Mouse (Mus musculus): ENCODE measurements around the gene Atf6. TPM values are rescaled to one million over a fixed set of nuclear protein-coding genes. Genes with fewer than 3 reads are reported as not detected.

The Atf6 gene
- polyA plus RNA-seq, 1 experiment from 2014 or later: 7.5 TPM

DNA sequence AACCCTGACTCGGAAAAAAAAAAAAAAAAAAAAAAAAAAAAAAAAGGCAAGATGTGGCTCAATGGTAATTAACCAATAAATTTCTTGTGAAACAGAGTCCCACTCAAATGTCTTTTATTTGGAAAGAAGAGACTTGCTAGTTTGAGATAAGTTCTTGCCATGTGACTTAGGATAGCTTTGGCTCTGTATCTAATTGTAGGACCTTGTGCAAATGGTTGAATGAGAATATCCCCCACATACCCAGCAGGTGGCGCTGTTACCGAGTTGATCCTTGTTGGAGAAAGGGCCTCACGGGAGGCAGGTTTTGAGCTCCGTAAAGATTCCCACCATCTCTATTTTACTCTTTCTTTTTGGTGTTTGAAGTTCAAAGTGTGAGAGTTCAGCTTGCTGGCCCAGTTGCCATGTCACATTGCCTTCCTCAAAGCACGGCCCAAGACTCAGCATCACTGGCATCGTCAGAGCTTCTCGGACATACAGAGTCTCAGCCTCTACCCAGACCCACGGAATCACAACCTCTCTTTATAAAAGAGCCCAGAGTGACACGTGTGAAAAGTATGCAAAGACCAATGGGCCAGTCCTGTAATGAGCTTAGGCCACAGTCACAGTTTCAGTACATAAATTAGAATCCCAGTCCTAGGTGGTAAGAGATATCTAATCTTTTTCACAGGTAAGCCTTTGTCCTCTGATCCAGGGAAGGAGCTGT lies 34.1 kb upstream of the Atf6 start:
- ATAC-seq (peak; percentile 70), DNase-seq (ENCODE audit: low spot score) (peak; percentile 87)
- no peaks in the 10 kb centered on the region for H3K9me3 ChIP-seq (replicated peaks; ENCODE audit: control insufficient read depth, low read length)
- peak overlapping the region; percentile 25; the same call in 1 of the 2 replicates for H3K4me2 ChIP-seq (ENCODE audit: low read length)
- H3K4me1 ChIP-seq (ENCODE audit: control insufficient read depth, insufficient read depth, low read length): no peaks in the 10 kb centered on the region
- whole genome bisulfite sequencing: 34% methylated on average over 10 of the region's 10 CpGs
- no peaks in the 10 kb centered on the region for H3K36me3 ChIP-seq (ENCODE audit: control insufficient read depth, insufficient read depth, low read length)
- H3K9ac ChIP-seq (ENCODE audit: low read length): no peak overlapping the region
- H3K4me3 ChIP-seq (ENCODE audit: low read depth, low read length): no peak overlapping the region
- H3K27me3 ChIP-seq (replicated peaks; ENCODE audit: control insufficient read depth, insufficient read depth, low read length): peaks cover 13% of the 10 kb centered on the region; the same call in 1 of the 2 replicates
- H3K27ac ChIP-seq (ENCODE audit: low read depth, low read length): no peak overlapping the region

DNA sequence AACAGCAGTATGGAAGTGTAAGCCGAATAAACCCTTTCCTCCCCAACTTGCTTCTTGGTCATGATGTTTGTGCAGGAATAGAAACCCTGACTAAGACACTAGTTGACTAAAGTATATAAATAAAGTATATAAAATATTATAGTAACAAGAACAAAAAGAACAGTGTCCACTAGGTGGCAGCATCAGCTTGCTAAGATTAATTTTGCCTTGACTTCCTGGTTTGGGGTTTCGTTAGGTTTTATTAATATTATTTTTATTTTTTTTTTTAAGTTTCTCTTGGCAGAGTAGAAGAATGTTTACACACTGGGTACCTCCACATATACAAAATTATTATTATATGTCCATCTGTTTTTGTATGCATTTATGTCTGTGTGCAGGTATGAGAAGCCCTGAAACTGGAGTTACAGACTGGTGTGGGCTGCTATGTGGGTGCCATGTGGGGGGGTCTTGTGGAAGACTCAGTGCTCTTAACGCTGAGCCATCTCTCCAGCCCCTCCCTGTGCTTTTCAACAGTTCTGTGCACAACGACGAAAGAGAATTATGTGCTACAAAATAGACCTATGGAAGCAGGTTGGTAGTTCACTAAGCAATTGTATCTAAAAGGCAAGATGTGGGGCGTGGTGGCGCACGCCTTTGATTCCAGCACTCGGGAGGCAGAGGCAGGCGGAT lies 33.4 kb upstream of the Atf6 start:
- Histone ChIP-seq H3K9ac (ENCODE audit: low read length) (no peak overlapping the region), H3K4me2 (ENCODE audit: low read length) (no peak overlapping the region), H3K36me3 (ENCODE audit: control insufficient read depth, insufficient read depth, low read length) (no peaks in the 10 kb centered on the region), H3K4me3 (ENCODE audit: low read depth, low read length) (no peak overlapping the region), H3K4me1 (ENCODE audit: control insufficient read depth, insufficient read depth, low read length) (no peaks in the 10 kb centered on the region), H3K27ac (ENCODE audit: low read depth, low read length) (no peak overlapping the region), H3K27me3 (replicated peaks; ENCODE audit: control insufficient read depth, insufficient read depth, low read length) (0 out of 2 replicates have a peak, but pooled peaks cover 8% of the 10 kb centered on the region), H3K9me3 (replicated peaks; ENCODE audit: control insufficient read depth, low read length) (no peaks in the 10 kb centered on the region)
- ATAC-seq (peak; percentile 34; the same call in 1 of the 2 replicates), DNase-seq (ENCODE audit: low spot score) (peak; percentile 82)
- 37% methylated on average over 10 of the region's 10 CpGs for WGBS

DNA sequence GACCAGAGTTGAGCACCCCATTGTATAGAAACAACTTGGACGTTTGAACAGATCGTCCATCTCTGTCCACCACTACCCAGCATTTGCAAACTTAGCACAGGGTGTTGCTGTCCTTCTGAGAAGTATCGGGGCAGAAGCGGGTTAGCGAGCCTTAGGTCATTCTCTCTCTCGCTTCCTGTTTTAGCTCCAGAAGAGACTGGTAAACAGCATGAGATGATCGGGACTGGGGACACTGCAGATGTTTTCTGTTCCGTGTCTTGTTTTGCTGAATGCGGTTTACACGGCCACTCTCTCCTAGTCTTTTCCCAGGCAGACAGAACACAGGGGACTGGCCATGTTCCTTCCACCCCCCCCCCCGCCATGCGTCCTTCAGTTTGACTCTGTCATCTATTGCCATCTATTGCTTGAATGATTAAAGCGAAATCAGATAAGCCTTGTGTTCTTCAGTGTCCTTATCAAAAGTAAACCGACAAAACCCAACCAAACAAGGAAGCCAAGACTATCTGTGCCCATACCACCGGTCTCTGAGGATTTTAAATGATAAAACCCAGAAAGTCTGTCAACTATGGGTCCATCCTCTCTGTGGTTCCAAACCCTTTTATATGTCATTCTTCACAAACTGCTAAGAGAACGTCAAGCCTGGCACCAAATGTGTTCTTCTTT lies 31.0 kb upstream of the Atf6 start:
- Histone ChIP-seq H3K4me2 (ENCODE audit: low read length) (no peak overlapping the region), H3K27ac (ENCODE audit: low read depth, low read length) (no peak overlapping the region), H3K36me3 (ENCODE audit: control insufficient read depth, insufficient read depth, low read length) (no peaks in the 10 kb centered on the region), H3K9me3 (replicated peaks; ENCODE audit: control insufficient read depth, low read length) (no peaks in the 10 kb centered on the region), H3K4me3 (ENCODE audit: low read depth, low read length) (no peak overlapping the region), H3K27me3 (replicated peaks; ENCODE audit: control insufficient read depth, insufficient read depth, low read length) (0 out of 2 replicates have a peak, but pooled peaks cover 3% of the 10 kb centered on the region), H3K9ac (ENCODE audit: low read length) (no peak overlapping the region), H3K4me1 (ENCODE audit: control insufficient read depth, insufficient read depth, low read length) (no peaks in the 10 kb centered on the region)
- ATAC-seq (no peak), DNase-seq (ENCODE audit: low spot score) (no peak)
- 84% methylated on average over 16 of the region's 16 CpGs for WGBS

DNA sequence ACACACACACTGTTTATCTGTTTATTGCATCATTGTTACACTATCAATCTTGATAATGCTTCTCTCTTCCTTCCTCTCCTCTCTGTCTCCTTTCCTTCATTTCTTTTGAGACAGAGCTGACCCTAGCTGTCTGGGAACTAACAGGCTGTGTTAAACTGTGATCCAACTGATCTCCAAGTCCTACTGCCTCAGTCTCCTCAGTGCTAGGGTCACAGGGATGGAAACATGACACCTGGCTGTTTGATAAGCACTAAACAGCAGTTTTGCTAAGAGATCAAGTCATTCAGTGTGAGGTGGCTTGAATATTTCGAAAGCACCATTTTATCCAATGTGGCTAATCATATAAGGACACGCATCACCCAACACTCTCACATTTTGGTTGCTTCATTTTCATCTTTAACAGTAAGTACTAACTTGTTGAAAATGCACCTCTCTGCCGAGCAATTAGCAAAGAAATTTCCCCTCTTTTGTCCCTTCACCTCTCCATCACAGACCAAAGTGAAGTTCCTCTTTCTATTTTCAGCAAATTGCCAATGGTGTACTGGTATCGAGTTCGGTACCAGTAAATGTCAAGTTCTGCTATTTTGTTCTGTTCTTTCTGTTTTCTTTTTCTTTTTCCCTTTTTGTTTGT lies 29.2 kb upstream of the Atf6 start:
- DNase-seq (ENCODE audit: low spot score) (no peak), ATAC-seq (no peak)
- H3K9ac ChIP-seq (ENCODE audit: low read length): no peak overlapping the region
- no peak overlapping the region for H3K4me3 ChIP-seq (ENCODE audit: low read depth, low read length)
- 0 out of 2 replicates have a peak, but pooled peaks cover 3% of the 10 kb centered on the region for H3K27me3 ChIP-seq (replicated peaks; ENCODE audit: control insufficient read depth, insufficient read depth, low read length)
- H3K4me2 ChIP-seq (ENCODE audit: low read length): no peak overlapping the region
- no peak overlapping the region for H3K27ac ChIP-seq (ENCODE audit: low read depth, low read length)
- H3K4me1 ChIP-seq (ENCODE audit: control insufficient read depth, insufficient read depth, low read length): no peaks in the 10 kb centered on the region
- H3K36me3 ChIP-seq (ENCODE audit: control insufficient read depth, insufficient read depth, low read length): no peaks in the 10 kb centered on the region
- H3K9me3 ChIP-seq (replicated peaks; ENCODE audit: control insufficient read depth, low read length): no peaks in the 10 kb centered on the region
- WGBS: 87% methylated on average over 5 of the region's 5 CpGs

DNA sequence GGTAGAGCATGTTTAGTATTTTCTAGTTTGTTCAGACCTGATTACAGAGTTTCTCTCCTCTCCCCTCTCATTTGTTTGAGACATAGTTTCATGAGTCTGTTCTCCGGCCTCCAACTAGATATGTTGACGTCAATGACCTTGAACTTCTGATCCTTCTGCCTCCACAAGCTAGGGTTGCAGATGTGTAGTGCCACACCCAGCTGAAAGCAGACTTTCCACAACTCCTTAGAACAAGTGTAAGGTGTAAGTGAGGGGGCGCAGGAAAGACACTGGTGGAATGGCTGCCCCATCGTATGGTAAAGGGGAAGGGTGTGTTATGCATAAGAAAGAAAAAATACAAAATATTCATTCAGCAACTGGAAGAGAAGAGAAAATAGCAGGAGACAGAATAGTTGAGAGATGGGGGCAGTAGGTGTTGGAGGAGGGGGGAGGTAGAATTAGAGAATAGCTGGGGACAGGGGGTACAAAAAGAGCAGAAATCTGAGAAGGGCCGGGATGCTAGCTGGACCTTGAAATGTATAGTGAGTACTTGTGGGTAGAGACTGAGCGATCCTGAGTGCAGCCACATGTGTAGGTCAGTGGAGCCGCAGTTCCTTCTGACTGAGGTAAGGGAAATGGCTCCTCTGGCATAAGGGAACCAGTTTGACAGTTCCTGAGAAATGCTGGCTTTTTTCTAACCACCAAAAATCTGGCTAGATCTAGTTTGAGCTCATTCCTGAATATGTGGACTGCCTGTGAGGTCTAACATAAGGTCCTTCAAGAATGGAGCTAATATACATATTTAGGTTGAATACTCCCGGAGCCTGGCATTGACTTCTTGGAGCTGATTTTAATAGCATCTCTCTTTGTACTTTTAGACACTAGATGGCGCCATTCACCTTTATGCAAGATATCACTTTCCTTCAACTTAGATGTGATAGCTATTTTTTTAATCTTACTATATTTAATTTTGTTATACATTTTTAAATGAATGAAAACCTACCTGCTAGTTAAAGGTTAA lies 27.3 kb upstream of the Atf6 start:
- WGBS: 65% methylated on average over 9 of the region's 9 CpGs

DNA sequence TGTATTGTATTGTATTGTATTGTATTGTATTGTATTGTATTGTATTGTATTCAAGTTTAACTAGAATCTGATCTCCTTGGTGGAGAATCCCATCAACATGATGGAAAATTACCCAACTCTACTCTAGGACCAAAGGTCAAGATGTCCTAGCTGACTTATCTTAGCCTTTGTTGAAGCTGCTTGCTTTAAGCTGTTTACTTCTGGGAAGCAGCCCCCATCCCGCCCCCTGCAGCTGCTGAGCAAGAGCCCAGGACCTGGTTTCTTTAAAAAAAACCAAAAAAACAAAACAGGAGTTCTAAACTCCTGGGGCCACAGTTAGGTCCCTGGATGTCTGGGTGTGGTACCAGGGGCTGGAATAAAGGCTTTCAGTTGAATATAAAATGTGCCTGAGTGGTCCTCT lies 24.7 kb upstream of the Atf6 start:
- H3K4me3 ChIP-seq (ENCODE audit: low read depth, low read length): no peak overlapping the region
- no peak overlapping the region for H3K27ac ChIP-seq (ENCODE audit: low read depth, low read length)
- H3K9ac ChIP-seq (ENCODE audit: low read length): no peak overlapping the region
- no peak for DNase-seq (ENCODE audit: low spot score)
- no peak for ATAC-seq
- no peaks in the 10 kb centered on the region for H3K9me3 ChIP-seq (replicated peaks; ENCODE audit: control insufficient read depth, low read length)
- WGBS: 57% methylated on average over 1 of the region's 1 CpGs
- H3K4me2 ChIP-seq (ENCODE audit: low read length): no peak overlapping the region
- H3K27me3 ChIP-seq (replicated peaks; ENCODE audit: control insufficient read depth, insufficient read depth, low read length): 0 out of 2 replicates have a peak, but pooled peaks cover 3% of the 10 kb centered on the region
- no peaks in the 10 kb centered on the region for H3K36me3 ChIP-seq (ENCODE audit: control insufficient read depth, insufficient read depth, low read length)
- H3K4me1 ChIP-seq (ENCODE audit: control insufficient read depth, insufficient read depth, low read length): no peaks in the 10 kb centered on the region

More for the DNA sequence above, 27.3 kb upstream of the Atf6 start:
- no peak for ATAC-seq
- Histone ChIP-seq H3K9ac (ENCODE audit: low read length) (no peak overlapping the region), H3K27me3 (replicated peaks; ENCODE audit: control insufficient read depth, insufficient read depth, low read length) (0 out of 2 replicates have a peak, but pooled peaks cover 3% of the 10 kb centered on the region), H3K27ac (ENCODE audit: low read depth, low read length) (no peak overlapping the region), H3K4me3 (ENCODE audit: low read depth, low read length) (no peak overlapping the region), H3K4me2 (ENCODE audit: low read length) (no peak overlapping the region), H3K4me1 (ENCODE audit: control insufficient read depth, insufficient read depth, low read length) (no peaks in the 10 kb centered on the region), H3K36me3 (ENCODE audit: control insufficient read depth, insufficient read depth, low read length) (no peaks in the 10 kb centered on the region), H3K9me3 (replicated peaks; ENCODE audit: control insufficient read depth, low read length) (no peaks in the 10 kb centered on the region)
- DNase-seq (ENCODE audit: low spot score): peak; percentile 80

DNA sequence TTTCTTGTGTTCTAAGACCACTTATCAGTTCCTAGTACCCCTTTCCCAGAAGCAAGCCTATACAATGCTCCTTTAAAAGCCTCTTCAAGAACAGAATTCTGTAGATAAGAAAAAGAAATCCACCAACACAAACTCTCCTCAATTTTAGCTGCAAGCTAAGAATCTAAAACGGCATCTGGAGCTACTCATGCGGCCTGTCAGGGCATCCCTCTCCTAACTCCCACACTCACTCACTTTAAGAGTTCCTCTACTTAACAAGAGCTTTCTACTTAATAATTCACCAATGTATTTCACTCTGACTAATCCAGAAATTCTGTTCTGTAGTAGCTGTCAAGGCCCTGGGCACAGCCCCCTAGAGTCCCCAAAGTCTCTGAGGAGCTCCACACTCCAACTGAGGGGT lies 24.1 kb upstream of the Atf6 start:
- ATAC-seq: no peak

DNA sequence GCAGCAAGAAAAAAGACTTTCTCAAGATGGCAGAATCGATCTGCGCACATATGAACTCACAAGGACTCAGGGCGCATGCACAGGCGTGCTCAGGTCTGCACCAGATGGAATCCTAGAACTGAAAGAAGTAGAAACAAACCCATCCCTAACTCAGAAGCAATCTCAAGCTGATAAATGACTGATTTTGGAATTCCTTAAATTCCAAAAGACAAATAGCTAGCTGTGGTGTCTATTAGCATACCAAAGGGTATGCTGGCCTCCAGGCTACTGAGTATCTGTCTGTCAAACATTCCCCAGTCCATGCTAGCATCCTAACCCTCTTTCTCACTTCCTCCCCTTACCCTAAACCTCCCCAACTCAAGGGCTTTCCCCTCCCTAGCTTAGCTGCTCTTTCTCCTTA lies 21.7 kb upstream of the Atf6 start:
- H3K27me3 ChIP-seq (replicated peaks; ENCODE audit: control insufficient read depth, insufficient read depth, low read length): 0 out of 2 replicates have a peak, but pooled peaks cover 3% of the 10 kb centered on the region
- peaks cover 5% of the 10 kb centered on the region; the same call in 1 of the 2 replicates for H3K4me1 ChIP-seq (ENCODE audit: control insufficient read depth, insufficient read depth, low read length)
- no peak overlapping the region for H3K4me3 ChIP-seq (ENCODE audit: low read depth, low read length)
- no peak overlapping the region for H3K27ac ChIP-seq (ENCODE audit: low read depth, low read length)
- H3K36me3 ChIP-seq (ENCODE audit: control insufficient read depth, insufficient read depth, low read length): no peaks in the 10 kb centered on the region
- WGBS: 84% methylated on average over 4 of the region's 4 CpGs
- no peak for DNase-seq (ENCODE audit: low spot score)
- H3K4me2 ChIP-seq (ENCODE audit: low read length): no peak overlapping the region
- no peak for ATAC-seq
- no peaks in the 10 kb centered on the region for H3K9me3 ChIP-seq (replicated peaks; ENCODE audit: control insufficient read depth, low read length)
- H3K9ac ChIP-seq (ENCODE audit: low read length): no peak overlapping the region

More for the DNA sequence above, 24.1 kb upstream of the Atf6 start:
- H3K27me3 ChIP-seq (replicated peaks; ENCODE audit: control insufficient read depth, insufficient read depth, low read length): 0 out of 2 replicates have a peak, but pooled peaks cover 3% of the 10 kb centered on the region
- no peak for DNase-seq (ENCODE audit: low spot score)
- H3K4me3 ChIP-seq (ENCODE audit: low read depth, low read length): no peak overlapping the region
- no peak overlapping the region for H3K27ac ChIP-seq (ENCODE audit: low read depth, low read length)
- H3K9me3 ChIP-seq (replicated peaks; ENCODE audit: control insufficient read depth, low read length): no peaks in the 10 kb centered on the region
- H3K4me1 ChIP-seq (ENCODE audit: control insufficient read depth, insufficient read depth, low read length): no peaks in the 10 kb centered on the region
- no peak overlapping the region for H3K4me2 ChIP-seq (ENCODE audit: low read length)
- no peaks in the 10 kb centered on the region for H3K36me3 ChIP-seq (ENCODE audit: control insufficient read depth, insufficient read depth, low read length)
- WGBS: 80% methylated on average over 2 of the region's 2 CpGs
- no peak overlapping the region for H3K9ac ChIP-seq (ENCODE audit: low read length)
